Mouse (Mus musculus) regulatory T cell (primary cell): ENCODE results near the gene Fxyd5.

Source experiments
- in situ Hi-C: fragments of 300-600 bp; cut with MboI, MseI; formaldehyde crosslinking; loops from one replicate; pipeline ENCODE4 v1.15.1; 2025; ENCODE audit warnings: high pct_unique_total_duplicates

Gene Fxyd5

DNA sequence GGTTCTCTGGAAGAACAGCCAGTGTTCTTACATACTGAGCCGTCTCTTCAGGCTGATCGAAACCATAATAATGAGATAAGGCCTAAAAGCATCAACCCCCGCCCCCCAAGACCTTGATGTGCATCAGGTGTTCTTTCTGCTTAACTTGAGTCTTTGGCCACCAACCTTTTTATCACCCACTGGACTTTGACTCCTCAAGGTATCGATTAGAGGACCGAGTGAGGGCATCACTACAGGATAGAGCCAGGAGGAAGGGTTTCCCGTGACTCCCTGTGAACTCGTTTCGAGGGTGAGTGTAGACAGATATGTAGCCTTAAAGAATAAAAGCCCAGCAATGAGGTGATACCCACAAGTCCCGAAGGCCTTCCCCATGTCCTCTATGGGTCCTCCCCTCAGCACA lies 56.9 kb downstream of the Fxyd5 start:
- in situ Hi-C loops = no loop called here
